Mouse (Mus musculus): ENCODE data around the gene Frmd4b. TPM values are rescaled to one million over a fixed set of nuclear protein-coding genes. Genes with fewer than 3 reads are reported as not detected.
"Not testable (repeated sequence)": the region's sequence is repeated elsewhere in the genome, so short reads cannot be mapped to it uniquely, and the experiment has no call there.

The Frmd4b gene
- polyA plus RNA-seq, 1 experiment from 2014 or later, result 15.1 TPM

- no peaks in the 10 kb centered on the region for H3K9me3 ChIP-seq (replicated peaks; ENCODE audit: control insufficient read depth, low read length, poor library complexity, severe bottlenecking)
- H3K36me3 ChIP-seq (ENCODE audit: control insufficient read depth, insufficient read depth, low read length), result no peaks in the 10 kb centered on the region
- ATAC-seq, result no peak
- WGBS, result 59% methylated on average over 4 of the region's 4 CpGs
- no peak overlapping the region for H3K27ac ChIP-seq (ENCODE audit: low read length)
- H3K27me3 ChIP-seq (ENCODE audit: control insufficient read depth, insufficient read depth, low read depth, low read length), result no peaks in the 10 kb centered on the region
- H3K4me2 ChIP-seq (ENCODE audit: low read length), result no peak overlapping the region
- no peaks in the 10 kb centered on the region for H3K4me1 ChIP-seq (ENCODE audit: control insufficient read depth, insufficient read depth, low read length)
- no peak overlapping the region for H3K9ac ChIP-seq (ENCODE audit: low read depth, low read length)
- H3K4me3 ChIP-seq (ENCODE audit: low read depth, low read length), result no peak overlapping the region
These were observed 236.1 kb downstream of the Frmd4b start for GRCm38 (mm10) chr6:97381275-97381674.

DNA sequence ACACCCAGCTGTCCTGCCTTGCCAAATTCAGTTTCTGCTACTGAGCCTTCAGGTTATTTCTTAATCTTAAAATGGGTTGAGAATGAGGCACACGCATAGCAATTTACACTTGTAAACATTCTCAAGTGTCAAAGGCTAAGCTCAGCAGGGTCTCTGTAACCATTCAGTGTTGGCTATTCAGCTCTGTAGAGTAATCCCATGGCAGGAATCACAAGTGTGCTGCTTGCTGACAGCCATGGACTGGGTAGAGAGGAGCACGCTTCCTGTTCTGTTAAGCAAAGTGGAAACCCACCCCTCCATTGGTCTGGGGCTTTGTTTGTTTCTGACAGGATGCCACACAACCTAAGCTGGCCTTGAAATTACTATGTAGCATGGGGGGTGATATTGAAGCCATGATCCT, 246.4 kb downstream of the Frmd4b start:
- no peak for ATAC-seq
- WGBS, result 11% methylated on average over 2 of the region's 2 CpGs

GRCm38 (mm10) chr6:97370460-97370859, 246.9 kb downstream of the Frmd4b start:
- H3K9ac ChIP-seq (ENCODE audit: low read depth, low read length), result no peak overlapping the region
- ATAC-seq, result no peak
- no peaks in the 10 kb centered on the region for H3K27me3 ChIP-seq (ENCODE audit: control insufficient read depth, insufficient read depth, low read depth, low read length)
- H3K36me3 ChIP-seq (ENCODE audit: control insufficient read depth, insufficient read depth, low read length), result no peaks in the 10 kb centered on the region
- no peaks in the 10 kb centered on the region for H3K9me3 ChIP-seq (replicated peaks; ENCODE audit: control insufficient read depth, low read length, poor library complexity, severe bottlenecking)
- H3K4me3 ChIP-seq (ENCODE audit: low read depth, low read length), result no peak overlapping the region
- 48% methylated on average over 1 of the region's 1 CpGs for WGBS
- H3K4me2 ChIP-seq (ENCODE audit: low read length), result no peak overlapping the region
- H3K4me1 ChIP-seq (ENCODE audit: control insufficient read depth, insufficient read depth, low read length), result no peaks in the 10 kb centered on the region
- H3K27ac ChIP-seq (ENCODE audit: low read length), result no peak overlapping the region

More for the DNA sequence above, 246.4 kb downstream of the Frmd4b start:
- Histone ChIP-seq H3K27ac (ENCODE audit: low read length) (no peak overlapping the region), H3K36me3 (ENCODE audit: control insufficient read depth, insufficient read depth, low read length) (no peaks in the 10 kb centered on the region), H3K9me3 (replicated peaks; ENCODE audit: control insufficient read depth, low read length, poor library complexity, severe bottlenecking) (no peaks in the 10 kb centered on the region), H3K9ac (ENCODE audit: low read depth, low read length) (no peak overlapping the region), H3K27me3 (ENCODE audit: control insufficient read depth, insufficient read depth, low read depth, low read length) (no peaks in the 10 kb centered on the region), H3K4me2 (ENCODE audit: low read length) (no peak overlapping the region), H3K4me1 (ENCODE audit: control insufficient read depth, insufficient read depth, low read length) (no peaks in the 10 kb centered on the region), H3K4me3 (ENCODE audit: low read depth, low read length) (no peak overlapping the region)

DNA sequence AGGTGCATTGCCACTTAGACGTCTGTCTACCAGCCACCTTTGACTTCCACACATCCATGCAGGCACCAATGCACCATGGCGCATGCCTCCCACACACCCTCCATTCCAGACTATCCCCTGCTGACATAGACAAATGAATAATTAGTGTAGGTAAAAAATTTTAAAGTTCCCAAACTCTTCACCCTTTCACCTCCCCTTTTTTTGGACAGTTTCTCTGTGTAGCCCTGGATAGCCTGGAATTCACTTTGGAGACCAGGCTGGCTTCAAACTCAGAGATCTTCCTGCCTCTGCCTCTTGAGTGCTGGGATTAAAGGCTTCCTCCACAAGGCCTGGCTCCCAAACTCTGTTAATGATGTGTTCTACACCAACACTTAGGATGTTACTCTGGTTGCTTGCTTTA, 253.5 kb downstream of the Frmd4b start:
- H3K27ac ChIP-seq (ENCODE audit: low read length), result no peak overlapping the region
- no peak for ATAC-seq
- no peak overlapping the region for H3K4me3 ChIP-seq (ENCODE audit: low read depth, low read length)
- no peaks in the 10 kb centered on the region for H3K4me1 ChIP-seq (ENCODE audit: control insufficient read depth, insufficient read depth, low read length)
- no peaks in the 10 kb centered on the region for H3K27me3 ChIP-seq (ENCODE audit: control insufficient read depth, insufficient read depth, low read depth, low read length)
- 88% methylated on average over 2 of the region's 2 CpGs for WGBS
- H3K36me3 ChIP-seq (ENCODE audit: control insufficient read depth, insufficient read depth, low read length), result no peaks in the 10 kb centered on the region
- no peak overlapping the region for H3K9ac ChIP-seq (ENCODE audit: low read depth, low read length)
- H3K4me2 ChIP-seq (ENCODE audit: low read length), result no peak overlapping the region
- no peaks in the 10 kb centered on the region for H3K9me3 ChIP-seq (replicated peaks; ENCODE audit: control insufficient read depth, low read length, poor library complexity, severe bottlenecking)

DNA sequence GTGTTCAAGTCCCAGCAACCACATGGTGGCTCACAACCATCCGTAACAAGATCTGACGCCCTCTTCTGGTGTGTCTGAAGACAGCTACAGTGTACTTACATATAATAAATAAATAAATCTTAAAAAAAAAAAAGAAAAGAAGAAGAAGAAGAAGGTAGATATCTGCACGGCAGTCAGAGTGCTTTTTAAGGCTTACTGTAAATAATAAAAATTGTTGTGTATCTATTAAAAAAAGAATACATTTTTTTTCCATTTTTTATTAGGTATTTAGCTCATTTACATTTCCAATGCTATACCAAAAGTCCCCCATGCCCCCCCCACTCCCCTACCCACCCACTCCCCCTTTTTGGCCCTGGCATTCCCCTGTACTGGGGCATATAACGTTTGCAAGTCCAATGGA, 259.7 kb downstream of the Frmd4b start:
- peaks cover 11% of the 10 kb centered on the region; the same call in 1 of the 2 replicates for H3K4me1 ChIP-seq (ENCODE audit: control insufficient read depth, insufficient read depth, low read length)
- H3K36me3 ChIP-seq (ENCODE audit: control insufficient read depth, insufficient read depth, low read length); H3K4me3 ChIP-seq (ENCODE audit: low read depth, low read length); ATAC-seq; H3K4me2 ChIP-seq (ENCODE audit: low read length); H3K27me3 ChIP-seq (ENCODE audit: control insufficient read depth, insufficient read depth, low read depth, low read length); H3K9ac ChIP-seq (ENCODE audit: low read depth, low read length); H3K9me3 ChIP-seq (replicated peaks; ENCODE audit: control insufficient read depth, low read length, poor library complexity, severe bottlenecking); H3K27ac ChIP-seq (ENCODE audit: low read length): not testable (repeated sequence)
- 79% methylated on average over 2 of the region's 4 CpGs for WGBS

GRCm38 (mm10) chr6:97356612-97357011, 260.7 kb downstream of the Frmd4b start:
- H3K9me3 ChIP-seq (replicated peaks; ENCODE audit: control insufficient read depth, low read length, poor library complexity, severe bottlenecking), result no peaks in the 10 kb centered on the region
- H3K36me3 ChIP-seq (ENCODE audit: control insufficient read depth, insufficient read depth, low read length), result no peaks in the 10 kb centered on the region
- no peak overlapping the region for H3K9ac ChIP-seq (ENCODE audit: low read depth, low read length)
- H3K27me3 ChIP-seq (ENCODE audit: control insufficient read depth, insufficient read depth, low read depth, low read length), result no peaks in the 10 kb centered on the region; the same call in 1 of the 2 replicates
- H3K4me1 ChIP-seq (ENCODE audit: control insufficient read depth, insufficient read depth, low read length), result peaks cover 13% of the 10 kb centered on the region; the same call in 1 of the 2 replicates
- no peak for ATAC-seq
- no peak overlapping the region for H3K4me3 ChIP-seq (ENCODE audit: low read depth, low read length)
- H3K27ac ChIP-seq (ENCODE audit: low read length), result no peak overlapping the region
- 59% methylated on average over 7 of the region's 7 CpGs for WGBS
- H3K4me2 ChIP-seq (ENCODE audit: low read length), result no peak overlapping the region

GRCm38 (mm10) chr6:97355141-97355540, 262.2 kb downstream of the Frmd4b start:
- H3K4me3 ChIP-seq (ENCODE audit: low read depth, low read length), result no peak overlapping the region
- no peaks in the 10 kb centered on the region for H3K9me3 ChIP-seq (replicated peaks; ENCODE audit: control insufficient read depth, low read length, poor library complexity, severe bottlenecking)
- no peaks in the 10 kb centered on the region for H3K36me3 ChIP-seq (ENCODE audit: control insufficient read depth, insufficient read depth, low read length)
- no peak overlapping the region for H3K4me2 ChIP-seq (ENCODE audit: low read length)
- 11% methylated on average over 8 of the region's 8 CpGs for WGBS
- H3K9ac ChIP-seq (ENCODE audit: low read depth, low read length), result no peak overlapping the region
- no peak overlapping the region for H3K27ac ChIP-seq (ENCODE audit: low read length)
- H3K4me1 ChIP-seq (ENCODE audit: control insufficient read depth, insufficient read depth, low read length), result peaks cover 13% of the 10 kb centered on the region; the same call in 1 of the 2 replicates
- ATAC-seq, result no peak
- no peaks in the 10 kb centered on the region; the same call in 1 of the 2 replicates for H3K27me3 ChIP-seq (ENCODE audit: control insufficient read depth, insufficient read depth, low read depth, low read length)

GRCm38 (mm10) chr6:97353933-97354332, 263.4 kb downstream of the Frmd4b start:
- Histone ChIP-seq H3K27me3 (ENCODE audit: control insufficient read depth, insufficient read depth, low read depth, low read length) (no peaks in the 10 kb centered on the region; the same call in 1 of the 2 replicates), H3K4me3 (ENCODE audit: low read depth, low read length) (no peak overlapping the region), H3K9ac (ENCODE audit: low read depth, low read length) (no peak overlapping the region), H3K4me2 (ENCODE audit: low read length) (0 out of 2 replicates have a peak overlapping the region, but pooled peaks have one; percentile 11), H3K27ac (ENCODE audit: low read length) (no peak overlapping the region), H3K36me3 (ENCODE audit: control insufficient read depth, insufficient read depth, low read length) (no peaks in the 10 kb centered on the region), H3K4me1 (ENCODE audit: control insufficient read depth, insufficient read depth, low read length) (peaks cover 15% of the 10 kb centered on the region; the same call in 1 of the 2 replicates), H3K9me3 (replicated peaks; ENCODE audit: control insufficient read depth, low read length, poor library complexity, severe bottlenecking) (no peaks in the 10 kb centered on the region)
- WGBS, result 9% methylated on average over 5 of the region's 5 CpGs
- no peak for ATAC-seq

- WGBS, result 36% methylated on average over 6 of the region's 6 CpGs
- no peaks in the 10 kb centered on the region for H3K36me3 ChIP-seq (ENCODE audit: control insufficient read depth, insufficient read depth, low read length)
- no peak for ATAC-seq
- H3K4me1 ChIP-seq (ENCODE audit: control insufficient read depth, insufficient read depth, low read length), result peaks cover 15% of the 10 kb centered on the region; the same call in 1 of the 2 replicates
- H3K4me2 ChIP-seq (ENCODE audit: low read length), result no peak overlapping the region
- H3K27ac ChIP-seq (ENCODE audit: low read length), result no peak overlapping the region
- no peak overlapping the region for H3K4me3 ChIP-seq (ENCODE audit: low read depth, low read length)
- no peaks in the 10 kb centered on the region; the same call in 1 of the 2 replicates for H3K27me3 ChIP-seq (ENCODE audit: control insufficient read depth, insufficient read depth, low read depth, low read length)
- H3K9me3 ChIP-seq (replicated peaks; ENCODE audit: control insufficient read depth, low read length, poor library complexity, severe bottlenecking), result no peaks in the 10 kb centered on the region
- no peak overlapping the region for H3K9ac ChIP-seq (ENCODE audit: low read depth, low read length)
These were observed 264.0 kb downstream of the Frmd4b start for GRCm38 (mm10) chr6:97353371-97353770.

All from midbrain, embryonic 16.5 days (tissue).